Mouse (Mus musculus): ENCODE data around the gene Alkal2.

Gene Alkal2

DNA sequence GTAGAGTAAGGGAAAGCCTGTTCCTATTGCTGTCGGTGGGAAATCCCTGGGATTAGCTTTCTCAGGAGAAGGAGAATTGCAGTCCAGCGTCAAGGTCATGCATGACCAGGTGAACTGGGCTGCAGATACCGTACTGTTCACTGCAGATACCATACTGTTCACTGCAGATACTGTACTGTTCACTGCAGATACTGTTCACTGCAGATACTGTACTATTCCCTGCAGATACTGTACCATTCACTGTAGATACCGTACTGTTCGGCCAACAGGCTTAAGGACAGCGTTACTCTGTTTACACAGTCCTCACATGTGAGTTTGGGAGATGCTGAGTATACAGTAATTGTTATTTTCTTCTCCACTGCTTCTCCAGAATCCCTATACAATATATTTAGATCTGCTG, 44.1 kb downstream of the Alkal2 start:
- DNase-seq (ENCODE audit: low spot score) = no peak

DNA sequence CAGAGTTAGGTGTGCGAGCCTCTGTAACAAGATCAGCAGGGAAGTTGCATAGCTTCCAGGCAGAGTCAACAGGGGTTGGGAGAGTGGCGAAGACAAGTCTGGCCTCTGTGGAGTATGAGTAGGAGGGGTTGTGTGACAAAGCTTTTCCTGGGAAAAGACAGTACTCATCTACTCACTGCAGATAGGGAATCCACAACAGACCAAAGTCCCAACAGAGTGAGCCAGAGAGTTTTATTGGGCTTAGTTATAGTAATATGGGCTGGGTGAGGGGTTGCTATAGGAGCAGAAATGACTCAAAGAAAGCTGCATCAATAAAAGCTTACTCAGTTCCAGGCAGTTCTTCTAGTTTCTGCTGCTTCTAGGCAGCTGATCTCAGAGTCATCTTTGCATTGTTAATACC, 49.2 kb downstream of the Alkal2 start:
- DNase-seq (ENCODE audit: low spot score) = no peak

DNA sequence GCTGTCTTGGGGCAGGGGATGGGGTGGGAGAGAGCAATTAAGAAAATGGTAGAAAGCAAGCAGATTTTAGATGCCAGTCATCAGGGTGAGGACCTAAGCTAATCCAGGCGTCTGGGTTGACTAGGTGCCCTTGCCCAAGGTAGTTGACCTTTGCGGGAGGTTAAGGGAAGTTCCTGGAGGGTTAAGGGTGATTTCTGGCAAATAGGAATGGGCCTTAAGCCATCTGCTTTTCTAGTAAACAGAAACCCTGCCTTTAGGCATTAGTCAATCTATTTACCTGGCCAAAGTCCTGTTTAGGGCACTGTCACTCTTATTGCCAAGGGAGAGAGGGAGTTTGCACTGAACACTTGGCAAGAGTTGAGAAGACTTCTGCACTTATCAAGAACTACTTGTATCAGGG, 52.8 kb downstream of the Alkal2 start:
- DNase-seq (ENCODE audit: low spot score) = no peak

Measured in T-cell, adult 2 months (primary cell).